Mouse (Mus musculus) limb, embryonic 11.5 days (tissue): Measurements from ENCODE around the gene Sobp. TPM values are rescaled to one million over a fixed set of nuclear protein-coding genes. Genes with fewer than 3 reads are reported as not detected.

Experiments
- ATAC-seq: fragments of 200-750 bp; cut with Nextera tagmentation; 2 replicates; pipeline ENCODE4 v1.8.0; 2017; ENCODE audit warnings: low read depth; ENCODE audit not compliant: insufficient number of reproducible peaks, low FRiP score, low TSS enrichment
- DNase-seq: peaks from one replicate; pipeline ENCODE4 v3.0.0-alpha.2; 2015; ENCODE audit warnings: low spot score
- H3K27ac ChIP-seq: fragments of 300-500 bp; sonication (generic); replicated peaks from 2 replicates; pipeline ENCODE4 v1.5.1; 2014; ENCODE audit warnings: low read depth, mild to moderate bottlenecking, low read length
- H3K27me3 ChIP-seq: fragments of 300-500 bp; sonication (generic); 2 replicates; pipeline ENCODE4 v1.6.1; 2014; ENCODE audit warnings: mild to moderate bottlenecking, low read length, mixed read lengths; ENCODE audit not compliant: control insufficient read depth, insufficient read depth
- H3K36me3 ChIP-seq: fragments of 300-500 bp; sonication (generic); 2 replicates; pipeline ENCODE4 v1.6.1; 2014; ENCODE audit warnings: mild to moderate bottlenecking, low read length, moderate library complexity, mixed read lengths; ENCODE audit not compliant: control insufficient read depth, insufficient read depth
- H3K4me1 ChIP-seq: fragments of 300-500 bp; sonication (generic); 2 replicates; pipeline ENCODE4 v1.6.1; 2014; ENCODE audit warnings: low read length, mixed read lengths; ENCODE audit not compliant: control insufficient read depth, insufficient read depth
- H3K4me2 ChIP-seq: fragments of 300-500 bp; sonication (generic); 2 replicates; pipeline ENCODE4 v1.6.1; 2014; ENCODE audit warnings: low read depth, mild to moderate bottlenecking, moderate library complexity; ENCODE audit not compliant: severe bottlenecking
- H3K4me3 ChIP-seq: fragments of 300-500 bp; sonication (generic); 2 replicates; pipeline ENCODE4 v1.5.1; 2014; ENCODE audit warnings: low read depth, low read length
- H3K9ac ChIP-seq: fragments of 300-500 bp; sonication (generic); 2 replicates; pipeline ENCODE4 v1.6.1; 2014; ENCODE audit warnings: mild to moderate bottlenecking, low read length
- H3K9me3 ChIP-seq: fragments of 300-500 bp; sonication (generic); 2 replicates; pipeline ENCODE4 v1.6.1; 2016; ENCODE audit warnings: low read length; ENCODE audit not compliant: control insufficient read depth
- WGBS: fragments of 180-500 bp; shearing (Covaris S2); extraction: QIAGEN DNeasy Blood & Tissue Kit; methylation state at CpG from one replicate; pipeline ENCODE4 v1.1.7; 2014; 5-methylcytosine and 5-hydroxymethylcytosine counted together
- polyA plus RNA-seq: library from polyadenylated mRNA; unstranded; fragments of >200 nt; fragmentation: Nextera tagmentation; extraction: Ambion mirVana; gene quantifications from 2 replicates; pipeline ENCODE4 v1.2.1, GENCODE M21; 2014

The Sobp gene
- polyA plus RNA-seq, 1 experiment from 2014 or later, result 3.9 TPM

DNA sequence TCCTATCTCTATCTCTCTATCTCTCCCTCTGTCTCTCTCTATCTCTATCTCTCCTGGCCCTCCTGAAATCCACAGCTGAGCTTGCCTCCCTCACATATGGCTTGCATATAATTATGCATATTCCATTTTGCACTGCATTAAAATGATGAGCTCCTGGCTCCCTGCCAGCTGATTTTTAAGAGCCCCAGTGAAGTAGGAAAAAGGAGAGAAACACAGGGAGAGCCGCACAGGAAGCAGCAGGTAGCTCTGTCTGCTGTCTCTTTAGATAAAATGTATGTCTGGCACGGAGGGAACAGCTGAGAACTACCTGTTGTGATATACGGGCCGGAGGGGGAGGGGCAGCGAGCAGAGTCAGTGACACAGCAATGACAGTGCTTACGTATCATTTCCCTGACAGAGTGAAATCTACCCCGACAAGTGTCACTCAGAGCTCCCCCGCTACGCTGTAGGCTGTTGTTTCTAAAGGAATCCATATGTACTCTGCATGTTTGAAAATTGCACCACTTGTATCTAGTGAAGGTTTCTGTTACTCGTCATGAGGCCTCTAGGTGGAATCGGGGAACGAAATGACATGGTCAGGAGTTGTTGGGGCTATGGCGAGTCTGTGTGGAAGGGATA, 98.7 kb downstream of the Sobp start:
- ATAC-seq (no peak), DNase-seq (no peak)
- no peaks in the 10 kb centered on the region for H3K27me3 ChIP-seq
- no peak overlapping the region for H3K9ac ChIP-seq
- H3K27ac ChIP-seq, result no peak overlapping the region
- WGBS, result 84% methylated on average over 13 of the region's 13 CpGs
- no peak overlapping the region for H3K4me2 ChIP-seq
- H3K4me3 ChIP-seq, result no peak overlapping the region
- no peaks in the 10 kb centered on the region; the same call in 1 of the 2 replicates for H3K36me3 ChIP-seq
- H3K4me1 ChIP-seq, result no peaks in the 10 kb centered on the region
- no peaks in the 10 kb centered on the region for H3K9me3 ChIP-seq

DNA sequence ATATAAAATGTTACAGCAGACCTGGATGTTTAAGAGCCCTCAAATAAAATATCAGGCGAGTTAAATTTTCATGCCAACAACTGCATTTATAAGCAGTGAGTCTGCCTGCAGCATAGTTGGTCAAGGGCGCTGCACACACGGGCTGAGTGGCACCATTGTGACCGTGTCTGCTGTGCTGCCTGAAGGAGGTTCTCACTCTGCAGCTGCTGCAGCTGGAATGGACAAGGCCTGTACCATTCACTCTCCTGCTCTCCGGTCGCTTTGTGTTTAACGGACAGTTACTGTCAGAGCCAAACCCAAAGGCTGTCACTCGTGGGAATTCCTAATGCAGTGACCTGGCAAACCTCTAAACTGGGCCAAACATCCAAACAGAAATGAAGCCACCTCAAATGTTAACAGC, 101.0 kb downstream of the Sobp start:
- Histone ChIP-seq H3K4me2 (no peak overlapping the region), H3K4me3 (no peak overlapping the region), H3K4me1 (no peaks in the 10 kb centered on the region), H3K27me3 (no peaks in the 10 kb centered on the region), H3K27ac (no peak overlapping the region), H3K9me3 (no peaks in the 10 kb centered on the region), H3K9ac (no peak overlapping the region), H3K36me3 (no peaks in the 10 kb centered on the region; the same call in 1 of the 2 replicates)
- ATAC-seq (no peak), DNase-seq (no peak)
- 72% methylated on average over 8 of the region's 8 CpGs for WGBS

DNA sequence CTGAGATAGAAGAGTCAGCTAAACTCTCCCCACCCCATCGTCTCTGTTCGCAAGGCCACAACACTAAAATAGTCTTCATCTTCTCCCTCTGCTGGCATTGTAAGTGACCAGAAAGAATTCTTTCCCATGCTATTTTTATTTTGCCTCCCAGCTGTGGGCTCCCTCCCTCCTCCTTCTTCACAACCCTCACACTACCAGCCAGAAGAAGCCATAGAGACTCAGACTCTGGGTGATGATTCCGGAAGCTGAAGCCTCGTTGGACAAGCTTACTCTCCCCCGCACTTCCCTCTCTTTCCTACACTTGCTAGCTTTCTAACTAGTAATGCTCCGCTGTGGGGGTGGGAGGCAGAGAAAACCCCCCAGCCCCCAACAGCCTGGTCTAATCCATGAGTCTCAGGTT, 103.4 kb downstream of the Sobp start:
- Histone ChIP-seq H3K9me3 (no peaks in the 10 kb centered on the region), H3K4me2 (no peak overlapping the region), H3K27ac (no peak overlapping the region), H3K4me3 (no peak overlapping the region), H3K9ac (no peak overlapping the region), H3K27me3 (no peaks in the 10 kb centered on the region), H3K36me3 (no peaks in the 10 kb centered on the region; the same call in 1 of the 2 replicates), H3K4me1 (no peaks in the 10 kb centered on the region)
- no peak for DNase-seq
- ATAC-seq, result no peak
- 92% methylated on average over 6 of the region's 6 CpGs for WGBS

GRCm38 (mm10) chr10:43065331-43065730, 109.0 kb downstream of the Sobp start:
- Histone ChIP-seq H3K36me3 (no peaks in the 10 kb centered on the region), H3K27me3 (no peaks in the 10 kb centered on the region), H3K27ac (no peak overlapping the region), H3K4me2 (no peak overlapping the region), H3K4me1 (no peaks in the 10 kb centered on the region), H3K9ac (no peak overlapping the region), H3K4me3 (no peak overlapping the region), H3K9me3 (no peaks in the 10 kb centered on the region)
- WGBS, result 80% methylated on average over 7 of the region's 7 CpGs
- no peak for ATAC-seq
- DNase-seq, result no peak

DNA sequence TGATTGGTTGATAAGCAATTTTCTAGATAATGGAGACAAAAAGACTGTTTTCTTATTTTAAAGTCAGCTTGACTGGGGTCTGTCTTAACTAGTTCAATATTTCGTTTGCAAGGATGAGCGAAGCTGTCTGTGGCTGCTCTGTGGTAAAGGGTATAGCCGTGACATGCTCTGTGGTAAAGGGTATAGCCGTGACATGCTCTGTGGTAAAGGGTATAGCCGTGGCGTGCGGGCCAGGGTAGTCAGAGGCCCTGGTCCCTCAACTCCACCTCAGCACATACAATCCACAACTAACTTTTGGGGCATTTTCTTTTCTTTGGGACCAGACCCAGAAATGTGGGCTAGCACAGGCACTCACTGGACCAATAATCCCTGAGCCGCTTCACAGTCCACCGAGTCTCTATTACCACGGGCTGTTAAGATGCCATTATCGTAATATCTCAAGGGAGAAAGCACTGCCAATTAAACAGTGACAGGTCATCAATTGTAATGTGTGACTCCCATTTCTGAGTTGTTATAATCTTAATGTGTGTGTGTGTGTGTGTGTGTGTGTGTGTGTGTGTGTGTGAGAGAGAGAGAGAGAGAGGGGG, 112.7 kb downstream of the Sobp start:
- Histone ChIP-seq H3K36me3 (no peaks in the 10 kb centered on the region), H3K27ac (no peak overlapping the region)

GRCm38 (mm10) chr10:43055405-43055804, 118.9 kb downstream of the Sobp start:
- Histone ChIP-seq H3K9ac (no peak overlapping the region), H3K27me3 (no peaks in the 10 kb centered on the region), H3K36me3 (no peaks in the 10 kb centered on the region), H3K9me3 (no peaks in the 10 kb centered on the region), H3K27ac (no peak overlapping the region), H3K4me3 (no peak overlapping the region), H3K4me1 (no peaks in the 10 kb centered on the region), H3K4me2 (no peak overlapping the region)
- no peak for ATAC-seq
- DNase-seq, result no peak
- WGBS, result 81% methylated on average over 2 of the region's 2 CpGs

More for the DNA sequence above, 112.7 kb downstream of the Sobp start:
- no peak for DNase-seq
- ATAC-seq, result no peak
- 83% methylated on average over 11 of the region's 11 CpGs for whole genome bisulfite sequencing
- Histone ChIP-seq H3K9me3 (no peaks in the 10 kb centered on the region), H3K27me3 (no peaks in the 10 kb centered on the region), H3K4me2 (no peak overlapping the region), H3K4me1 (no peaks in the 10 kb centered on the region), H3K9ac (no peak overlapping the region), H3K4me3 (no peak overlapping the region)

DNA sequence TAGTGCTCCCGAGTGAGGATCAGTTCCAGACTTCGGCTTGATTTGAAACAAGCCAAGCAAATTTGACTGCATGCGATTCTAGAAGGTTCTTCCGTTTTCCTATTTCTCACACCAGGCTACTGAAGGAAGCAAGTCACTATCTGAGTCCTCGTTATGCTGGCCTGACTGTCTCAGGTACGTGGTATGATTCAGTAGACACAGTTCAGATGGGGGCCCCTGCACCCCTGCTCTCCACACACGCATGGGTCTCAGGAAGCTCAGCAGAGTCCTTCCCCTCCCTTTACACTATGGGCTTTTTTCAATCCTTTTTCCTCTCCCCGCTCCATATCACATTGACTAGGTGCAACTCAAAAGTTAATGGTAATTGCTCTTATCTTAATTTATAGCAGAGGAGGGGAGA, 119.6 kb downstream of the Sobp start:
- Histone ChIP-seq H3K27me3 (no peaks in the 10 kb centered on the region), H3K27ac (no peak overlapping the region), H3K4me2 (no peak overlapping the region), H3K4me1 (no peaks in the 10 kb centered on the region), H3K4me3 (no peak overlapping the region), H3K36me3 (no peaks in the 10 kb centered on the region), H3K9ac (no peak overlapping the region), H3K9me3 (no peaks in the 10 kb centered on the region)
- DNase-seq, result no peak
- ATAC-seq, result no peak
- 81% methylated on average over 8 of the region's 8 CpGs for WGBS

DNA sequence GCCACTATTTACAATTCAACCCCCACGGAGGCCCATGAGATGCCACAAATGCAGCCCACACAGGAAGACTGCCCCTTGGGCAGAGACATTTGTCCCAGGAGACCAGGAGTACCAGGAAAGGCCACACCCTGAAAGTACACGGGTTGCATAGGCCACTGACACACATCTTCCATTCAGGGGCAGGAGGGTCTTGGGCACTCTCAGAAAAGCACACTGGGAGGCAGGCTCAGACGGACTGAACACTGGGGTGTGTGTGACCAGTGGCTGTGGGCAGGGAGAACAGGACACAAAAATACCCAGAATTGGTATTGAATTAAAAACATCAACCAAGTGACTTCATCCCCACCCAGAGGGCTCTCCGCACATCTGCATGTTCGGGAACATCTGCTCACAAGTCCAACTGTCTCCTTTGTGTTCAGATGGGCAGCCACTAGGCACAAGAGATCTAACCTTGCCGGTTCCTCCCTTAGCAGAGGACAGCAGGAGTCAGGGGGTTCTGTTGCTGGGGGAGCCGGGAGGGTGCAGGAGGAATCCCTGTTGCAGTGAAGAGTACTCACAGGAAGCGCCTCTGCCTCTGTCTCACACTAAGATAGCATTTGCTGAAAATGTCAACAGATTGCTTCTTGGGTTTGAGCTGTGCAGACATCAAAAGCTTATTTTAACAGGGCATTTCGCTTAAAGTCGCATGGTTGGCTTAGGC, 120.3 kb downstream of the Sobp start:
- ATAC-seq, result no peak
- Histone ChIP-seq H3K36me3 (no peaks in the 10 kb centered on the region), H3K9me3 (no peaks in the 10 kb centered on the region), H3K27me3 (no peaks in the 10 kb centered on the region), H3K4me2 (no peak overlapping the region), H3K4me1 (no peaks in the 10 kb centered on the region), H3K4me3 (no peak overlapping the region), H3K9ac (no peak overlapping the region), H3K27ac (no peak overlapping the region)
- no peak for DNase-seq
- WGBS, result 71% methylated on average over 10 of the region's 10 CpGs
